Mouse (Mus musculus) forebrain, embryonic 16.5 days (tissue): ENCODE results near the gene Prickle2. TPM values are rescaled to one million over a fixed set of nuclear protein-coding genes. Genes with fewer than 3 reads are reported as not detected.
A peak's percentile ranks its signal among the peaks of the same experiment; 100 is the strongest.

Experiments
- ATAC-seq: fragments of 200-750 bp; cut with Nextera tagmentation; 2 replicates; pipeline ENCODE4 v1.8.0; 2017; ENCODE audit warnings: mild to moderate bottlenecking, moderate library complexity
- H3K27ac ChIP-seq: fragments of 300-500 bp; sonication (generic); 2 replicates; pipeline ENCODE4 v1.5.1; 2014; ENCODE audit warnings: low read length, control low read depth
- H3K27me3 ChIP-seq: fragments of 300-500 bp; sonication (generic); replicated peaks from 2 replicates; pipeline ENCODE4 v1.6.1; 2014; ENCODE audit warnings: low read length; ENCODE audit not compliant: control insufficient read depth, insufficient read depth
- H3K36me3 ChIP-seq: fragments of 300-500 bp; sonication (generic); 2 replicates; pipeline ENCODE4 v1.6.1; 2014; ENCODE audit not compliant: control insufficient read depth, insufficient read depth
- H3K4me1 ChIP-seq: fragments of 300-500 bp; sonication (generic); replicated peaks from 2 replicates; pipeline ENCODE4 v1.6.1; 2014; ENCODE audit warnings: low read length; ENCODE audit not compliant: control insufficient read depth, insufficient read depth
- H3K4me2 ChIP-seq: fragments of 300-500 bp; sonication (generic); 2 replicates; pipeline ENCODE4 v1.6.1; 2014; ENCODE audit warnings: mild to moderate bottlenecking, low read length, control low read depth
- H3K4me3 ChIP-seq: fragments of 300-500 bp; sonication (generic); replicated peaks from 2 replicates; pipeline ENCODE4 v1.5.1; 2014; ENCODE audit warnings: mild to moderate bottlenecking, low read length, control low read depth
- H3K9ac ChIP-seq: fragments of 300-500 bp; sonication (generic); replicated peaks from 2 replicates; pipeline ENCODE4 v1.6.1; 2014; ENCODE audit warnings: low read depth, low read length, control low read depth
- H3K9me3 ChIP-seq: fragments of 300-500 bp; sonication (generic); 2 replicates; pipeline ENCODE4 v1.6.1; 2016; ENCODE audit warnings: low read length; ENCODE audit not compliant: control insufficient read depth
- WGBS: fragments of 180-500 bp; shearing (Covaris S2); extraction: QIAGEN DNeasy Blood & Tissue Kit; methylation state at CpG from one replicate; pipeline ENCODE4 v1.1.7; 2014; 5-methylcytosine and 5-hydroxymethylcytosine counted together
- polyA plus RNA-seq: library from polyadenylated mRNA; unstranded; fragments of >200 nt; fragmentation: Nextera tagmentation; extraction: Ambion mirVana; gene quantifications from 2 replicates; pipeline ENCODE4 v1.2.1, GENCODE M21; 2015

Gene Prickle2
- polyA plus RNA-seq, 1 experiment from 2014 or later, result 11.9 TPM

GRCm38 (mm10) chr6:92521526-92522075 lies 184.4 kb downstream of the Prickle2 start:
- Histone ChIP-seq H3K4me3 (no peak overlapping the region), H3K27ac (no peak overlapping the region), H3K27me3 (no peaks in the 10 kb centered on the region), H3K36me3 (no peaks in the 10 kb centered on the region), H3K9ac (no peak overlapping the region), H3K4me1 (peaks cover 7% of the 10 kb centered on the region), H3K9me3 (no peaks in the 10 kb centered on the region), H3K4me2 (no peak overlapping the region)
- 48% methylated on average over 7 of the region's 7 CpGs for WGBS
- peak; percentile 91 for ATAC-seq

- H3K27ac ChIP-seq, result no peak overlapping the region
- H3K9ac ChIP-seq, result no peak overlapping the region
- no peaks in the 10 kb centered on the region for H3K9me3 ChIP-seq
- H3K36me3 ChIP-seq, result no peaks in the 10 kb centered on the region
- no peak overlapping the region for H3K4me2 ChIP-seq
- H3K27me3 ChIP-seq, result no peaks in the 10 kb centered on the region
- 83% methylated on average over 5 of the region's 5 CpGs for WGBS
- peaks cover 7% of the 10 kb centered on the region for H3K4me1 ChIP-seq
- no peak overlapping the region for H3K4me3 ChIP-seq
- ATAC-seq, result no peak
Measured at GRCm38 (mm10) chr6:92520088-92520875, 185.7 kb downstream of the Prickle2 start.

- Histone ChIP-seq H3K4me3 (no peak overlapping the region), H3K9ac (no peak overlapping the region), H3K9me3 (no peaks in the 10 kb centered on the region), H3K36me3 (no peaks in the 10 kb centered on the region), H3K27ac (no peak overlapping the region), H3K4me1 (peaks cover 7% of the 10 kb centered on the region), H3K4me2 (no peak overlapping the region), H3K27me3 (no peaks in the 10 kb centered on the region)
- no peak for ATAC-seq
- WGBS, result 89% methylated on average over 6 of the region's 6 CpGs
Measured at GRCm38 (mm10) chr6:92518438-92518968, 187.5 kb downstream of the Prickle2 start.

- Histone ChIP-seq H3K9ac (no peak overlapping the region), H3K27me3 (no peaks in the 10 kb centered on the region), H3K9me3 (no peaks in the 10 kb centered on the region), H3K4me2 (no peak overlapping the region), H3K4me3 (no peak overlapping the region), H3K4me1 (peaks cover 6% of the 10 kb centered on the region), H3K36me3 (no peaks in the 10 kb centered on the region), H3K27ac (no peak overlapping the region)
- 78% methylated on average over 2 of the region's 2 CpGs for WGBS
- no peak for ATAC-seq
Measured at GRCm38 (mm10) chr6:92517002-92517401, 189.0 kb downstream of the Prickle2 start.

GRCm38 (mm10) chr6:92512001-92512400 lies 194.0 kb downstream of the Prickle2 start:
- Histone ChIP-seq H3K4me1 (no peaks in the 10 kb centered on the region), H3K27ac (no peak overlapping the region), H3K4me3 (no peak overlapping the region), H3K9me3 (no peaks in the 10 kb centered on the region), H3K9ac (no peak overlapping the region), H3K27me3 (no peaks in the 10 kb centered on the region), H3K36me3 (no peaks in the 10 kb centered on the region), H3K4me2 (no peak overlapping the region)
- WGBS, result 97% methylated on average over 1 of the region's 1 CpGs
- ATAC-seq, result no peak

GRCm38 (mm10) chr6:92509712-92510111 lies 196.2 kb downstream of the Prickle2 start:
- H3K4me2 ChIP-seq, result no peak overlapping the region
- no peak for ATAC-seq
- no peaks in the 10 kb centered on the region for H3K4me1 ChIP-seq
- H3K27me3 ChIP-seq, result no peaks in the 10 kb centered on the region
- H3K36me3 ChIP-seq, result no peaks in the 10 kb centered on the region
- no peak overlapping the region for H3K9ac ChIP-seq
- H3K9me3 ChIP-seq, result no peaks in the 10 kb centered on the region
- H3K27ac ChIP-seq, result no peak overlapping the region
- WGBS, result 65% methylated on average over 2 of the region's 2 CpGs
- H3K4me3 ChIP-seq, result no peak overlapping the region

- no peak for ATAC-seq
- 68% methylated on average over 3 of the region's 3 CpGs for WGBS
- no peaks in the 10 kb centered on the region for H3K4me1 ChIP-seq
- no peak overlapping the region for H3K4me3 ChIP-seq
- H3K36me3 ChIP-seq, result no peaks in the 10 kb centered on the region
- H3K9me3 ChIP-seq, result no peaks in the 10 kb centered on the region
- no peaks in the 10 kb centered on the region for H3K27me3 ChIP-seq
- H3K4me2 ChIP-seq, result no peak overlapping the region
- no peak overlapping the region for H3K27ac ChIP-seq
- H3K9ac ChIP-seq, result no peak overlapping the region
Measured at GRCm38 (mm10) chr6:92506276-92506675, 199.7 kb downstream of the Prickle2 start.

- H3K4me1 ChIP-seq, result no peaks in the 10 kb centered on the region
- H3K9me3 ChIP-seq, result no peaks in the 10 kb centered on the region
- 79% methylated on average over 4 of the region's 4 CpGs for WGBS
- H3K4me2 ChIP-seq, result no peak overlapping the region
- H3K4me3 ChIP-seq, result no peak overlapping the region
- no peak for ATAC-seq
- no peaks in the 10 kb centered on the region for H3K36me3 ChIP-seq
- H3K9ac ChIP-seq, result no peak overlapping the region
- H3K27ac ChIP-seq, result no peak overlapping the region
- no peaks in the 10 kb centered on the region for H3K27me3 ChIP-seq
Measured at GRCm38 (mm10) chr6:92499449-92499848, 206.5 kb downstream of the Prickle2 start.

- 70% methylated on average over 6 of the region's 6 CpGs for WGBS
- Histone ChIP-seq H3K27me3 (no peaks in the 10 kb centered on the region), H3K9ac (no peak overlapping the region), H3K4me2 (no peak overlapping the region), H3K4me3 (no peak overlapping the region), H3K4me1 (no peaks in the 10 kb centered on the region), H3K9me3 (no peaks in the 10 kb centered on the region), H3K27ac (no peak overlapping the region), H3K36me3 (no peaks in the 10 kb centered on the region)
- ATAC-seq, result no peak
Measured at GRCm38 (mm10) chr6:92498574-92498973, 207.4 kb downstream of the Prickle2 start.
